Mouse (Mus musculus) kidney, adult 2 months (tissue): Measurements from ENCODE around the gene Krt14. TPM values are rescaled to one million over a fixed set of nuclear protein-coding genes. Genes with fewer than 3 reads are reported as not detected.
A peak's percentile ranks its signal among the peaks of the same experiment; 100 is the strongest.

Source experiments
- DNase-seq: peaks from one replicate; pipeline ENCODE4 v3.0.0; 2021
- H3K27ac ChIP-seq: fragments of 200-500 bp; 2 replicates; pipeline ENCODE4 v1.5.1; 2012; ENCODE audit warnings: low read depth, low read length, control low read depth, inconsistent platforms; ENCODE audit not compliant: insufficient read depth
- H3K27me3 ChIP-seq: fragments of 200-500 bp; replicated peaks from 2 replicates; pipeline ENCODE4 v1.6.1; 2012; ENCODE audit warnings: mild to moderate bottlenecking, moderate library complexity, low read length, inconsistent platforms; ENCODE audit not compliant: control insufficient read depth, insufficient read depth
- H3K36me3 ChIP-seq: fragments of 200-500 bp; 2 replicates; pipeline ENCODE4 v1.6.1; 2012; ENCODE audit warnings: mild to moderate bottlenecking, moderate library complexity, low read length, inconsistent platforms; ENCODE audit not compliant: control insufficient read depth, insufficient read depth
- H3K4me1 ChIP-seq: fragments of 200-500 bp; 2 replicates; pipeline ENCODE4 v1.6.1; 2011; ENCODE audit warnings: low read length; ENCODE audit not compliant: control insufficient read depth, insufficient read depth
- H3K4me3 ChIP-seq: fragments of 200-500 bp; 2 replicates; pipeline ENCODE4 v1.5.1; 2011; ENCODE audit warnings: mild to moderate bottlenecking, low read depth, low read length, control low read depth; ENCODE audit not compliant: insufficient read depth
- CTCF ChIP-seq: fragments of 200-500 bp; conservative IDR thresholded peaks from 2 replicates; pipeline ENCODE4 v1.5.1; 2011; ENCODE audit warnings: low read depth, mild to moderate bottlenecking, control low read depth, low read length, moderate library complexity, mixed read lengths; ENCODE audit not compliant: insufficient read depth, insufficient read length
- POLR2A ChIP-seq: fragments of 200-500 bp; IDR thresholded peaks from one replicate; pipeline ENCODE4 v1.6.1; 2011; ENCODE audit warnings: low read depth, low read length, control low read depth
- WGBS: fragments of 180-500 bp; shearing (Covaris S2); methylation state at CpG from one replicate; pipeline ENCODE4 v1.1.7; 2018; 5-methylcytosine and 5-hydroxymethylcytosine counted together
- polyA plus RNA-seq: library from polyadenylated mRNA; depleted of rRNA; stranded (reverse); fragments of >200 nt; gene quantifications from 2 replicates; pipeline ENCODE4 v1.2.3, GENCODE M21; 2012; rRNA removed

Krt14 gene
- polyA plus RNA-seq, 1 experiment, result 1.4 TPM

DNA sequence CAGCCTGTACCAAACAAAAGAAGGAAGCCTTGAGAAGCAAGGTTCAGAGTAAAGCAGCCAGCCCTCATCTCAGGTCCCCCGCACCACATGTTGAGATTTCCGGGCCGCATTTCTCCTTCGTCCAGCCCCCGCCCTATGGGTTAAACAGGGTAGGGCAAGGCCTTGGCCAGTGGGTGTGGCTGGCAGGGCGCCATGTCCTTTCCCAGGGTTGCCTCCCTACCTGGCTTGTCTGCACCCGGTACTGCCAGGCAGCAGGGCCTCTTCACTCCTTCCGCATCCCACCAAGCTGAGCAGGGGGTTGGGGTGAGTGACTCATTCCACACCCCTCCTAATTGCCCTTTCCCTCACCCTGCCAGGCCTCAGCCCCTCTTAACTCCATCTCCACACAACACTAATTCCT lies 39.3 kb downstream of the Krt14 start:
- DNase-seq, result no peak
- no peak overlapping the region for H3K4me3 ChIP-seq
- 65% methylated on average over 8 of the region's 8 CpGs for WGBS
- no peaks in the 10 kb centered on the region for H3K36me3 ChIP-seq
- no peak overlapping the region for H3K27ac ChIP-seq
- TF ChIP-seq POLR2A (no peak), CTCF (no peak)
- H3K4me1 ChIP-seq, result peaks cover 8% of the 10 kb centered on the region
- H3K27me3 ChIP-seq, result no peaks in the 10 kb centered on the region

DNA sequence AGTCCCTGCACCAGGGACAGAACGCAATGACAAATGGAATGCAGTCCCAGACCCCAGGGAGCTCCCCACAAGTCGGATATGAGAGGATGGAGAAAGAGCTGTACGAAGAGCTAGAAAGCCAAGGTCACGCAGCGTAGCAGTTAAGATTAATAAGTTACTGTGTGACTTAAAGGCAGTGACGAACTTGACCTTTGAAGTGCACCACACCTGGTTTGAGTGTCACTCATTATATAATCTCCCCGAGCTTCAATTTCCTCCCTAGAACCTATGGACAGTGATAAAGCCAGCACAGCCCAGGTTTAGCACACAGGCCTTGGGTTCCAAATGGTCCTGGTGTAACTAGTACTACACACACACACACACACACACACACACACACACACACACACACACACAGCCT lies 43.0 kb downstream of the Krt14 start:
- Histone ChIP-seq H3K36me3 (no peaks in the 10 kb centered on the region), H3K27ac (no peak overlapping the region), H3K4me3 (no peak overlapping the region), H3K27me3 (no peaks in the 10 kb centered on the region), H3K4me1 (peaks cover 8% of the 10 kb centered on the region)
- 15% methylated on average over 7 of the region's 7 CpGs for WGBS
- DNase-seq, result peak; percentile 54
- TF ChIP-seq POLR2A (no peak), CTCF (no peak)

DNA sequence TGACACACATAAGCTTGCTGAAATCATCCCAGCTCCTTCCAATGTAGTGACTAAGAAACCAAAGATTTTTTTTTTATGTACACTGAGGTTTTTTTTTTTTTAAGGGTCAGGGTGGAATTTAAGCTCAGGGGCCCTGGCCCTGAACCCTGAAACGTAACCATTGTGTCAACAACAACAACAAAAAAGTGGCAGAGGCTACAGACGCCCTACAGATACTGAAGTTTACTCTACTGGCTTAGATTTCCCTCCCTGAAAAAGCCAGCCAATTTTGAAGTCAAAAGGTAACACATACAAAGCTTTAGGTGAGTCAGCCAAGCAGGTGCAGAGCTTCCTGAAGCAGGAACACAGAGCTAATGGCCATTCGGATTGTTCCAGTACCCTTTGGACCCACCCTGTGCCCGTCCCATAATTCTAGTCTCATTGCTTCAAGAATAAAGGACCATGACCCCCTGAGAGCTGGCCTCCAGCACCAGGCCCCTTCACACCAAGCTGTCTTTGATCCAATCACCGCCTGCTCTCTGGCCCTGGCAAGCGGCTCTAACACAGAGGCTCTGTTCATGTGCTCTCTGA lies 49.4 kb downstream of the Krt14 start:
- Histone ChIP-seq H3K27me3 (no peaks in the 10 kb centered on the region), H3K27ac (no peak overlapping the region)
- WGBS, result 57% methylated on average over 6 of the region's 6 CpGs

DNA sequence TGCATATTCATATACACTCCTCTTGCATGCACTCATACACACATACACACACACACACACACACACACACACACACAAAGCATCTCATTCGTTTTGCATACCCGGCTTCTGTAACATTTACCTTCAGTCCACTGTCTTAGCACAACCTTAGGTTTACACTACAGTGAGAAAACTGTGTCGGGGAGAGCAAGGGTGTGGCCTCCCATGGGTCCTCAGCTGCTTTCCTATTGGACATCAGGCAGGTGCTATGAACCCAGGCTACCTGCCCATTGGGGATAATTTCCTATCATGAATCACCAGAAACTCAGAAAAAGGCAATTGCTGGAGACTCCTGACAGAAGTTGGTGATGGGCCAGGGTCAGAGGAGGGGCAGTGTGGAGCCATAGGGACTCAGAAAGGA lies 50.0 kb downstream of the Krt14 start:
- WGBS, result 80% methylated on average over 3 of the region's 3 CpGs

More for the DNA sequence above, 49.4 kb downstream of the Krt14 start:
- H3K4me3 ChIP-seq, result no peak overlapping the region
- TF ChIP-seq CTCF (no peak), POLR2A (no peak)
- H3K36me3 ChIP-seq, result no peaks in the 10 kb centered on the region
- no peak for DNase-seq
- no peaks in the 10 kb centered on the region for H3K4me1 ChIP-seq

DNA sequence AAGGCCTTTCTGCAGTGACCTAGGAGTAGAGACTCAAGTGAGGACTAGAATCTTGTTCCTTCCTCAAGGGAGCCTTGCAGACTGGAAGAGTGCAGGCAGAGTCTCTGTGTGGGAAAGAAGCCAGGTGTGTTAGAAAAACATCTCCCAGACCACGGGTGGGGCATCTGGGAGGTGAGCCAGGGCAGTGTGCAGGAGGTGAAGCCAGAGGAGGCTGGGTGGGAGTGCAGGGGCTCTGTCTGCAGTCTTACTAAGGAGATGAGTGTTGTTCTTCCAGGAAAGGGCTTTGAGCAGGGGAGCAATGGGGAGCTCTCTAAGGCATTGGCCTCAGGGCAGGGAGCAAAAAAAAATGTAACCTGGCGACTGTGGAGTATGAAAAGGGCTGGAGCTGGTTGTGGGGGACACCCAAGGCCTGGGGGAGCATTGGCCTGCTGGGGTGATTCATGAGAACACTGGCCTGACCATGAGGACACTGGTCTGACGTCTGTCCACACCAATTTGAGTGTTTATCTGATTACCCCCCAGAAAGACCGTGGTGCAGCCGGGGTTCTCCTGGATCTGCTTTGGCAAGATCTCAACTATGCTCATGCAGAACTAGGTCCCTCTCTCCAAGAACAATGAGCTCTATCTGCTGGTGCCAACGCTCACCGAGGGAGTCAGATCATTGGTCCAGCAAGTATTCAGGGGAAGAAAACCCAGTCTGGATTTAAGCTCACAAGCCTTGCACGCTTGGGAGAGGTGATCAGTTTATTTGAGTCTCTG lies 51.7 kb downstream of the Krt14 start:
- Histone ChIP-seq H3K27me3 (no peaks in the 10 kb centered on the region), H3K4me1 (no peaks in the 10 kb centered on the region), H3K27ac (no peak overlapping the region), H3K36me3 (no peaks in the 10 kb centered on the region), H3K4me3 (no peak overlapping the region)
- TF ChIP-seq POLR2A (no peak), CTCF (no peak)
- WGBS, result 54% methylated on average over 8 of the region's 8 CpGs
- DNase-seq, result no peak

More for the DNA sequence above, 50.0 kb downstream of the Krt14 start:
- no peaks in the 10 kb centered on the region for H3K27me3 ChIP-seq
- TF ChIP-seq CTCF (no peak), POLR2A (no peak)
- no peaks in the 10 kb centered on the region for H3K4me1 ChIP-seq
- H3K36me3 ChIP-seq, result no peaks in the 10 kb centered on the region
- DNase-seq, result no peak
- no peak overlapping the region for H3K27ac ChIP-seq
- no peak overlapping the region for H3K4me3 ChIP-seq

Other genes with a start within 250 kb of the Krt14 start
- not detected in 2 replicates for gene Krtap29-1, start 228.5 kb downstream of the Krt14 start, polyA plus RNA-seq
- not detected in 2 replicates for gene Krtap16-1, start 221.0 kb downstream of the Krt14 start, polyA plus RNA-seq
- gene Krtap17-1, start 213.6 kb downstream of the Krt14 start, polyA plus RNA-seq, result not detected in 2 replicates
- gene Krt33a, start 191.3 kb downstream of the Krt14 start, polyA plus RNA-seq, result not detected in 2 replicates
- gene Krt33b, start 177.7 kb downstream of the Krt14 start, polyA plus RNA-seq, result not detected in 2 replicates
- not detected in 2 replicates for gene Krt34, start 166.0 kb downstream of the Krt14 start, polyA plus RNA-seq
- gene Krt31, start 157.0 kb downstream of the Krt14 start, polyA plus RNA-seq, result not detected in 2 replicates
- not detected in 2 replicates for gene Krt32, start 119.3 kb downstream of the Krt14 start, polyA plus RNA-seq
- gene Krt35, start 111.3 kb downstream of the Krt14 start, polyA plus RNA-seq, result not detected in 2 replicates
- 0.11 TPM in 1 of 2 replicates, not detected in the other for gene Krt36, start 101.9 kb downstream of the Krt14 start, polyA plus RNA-seq
- not detected in 2 replicates for gene Krt13, start 86.0 kb downstream of the Krt14 start, polyA plus RNA-seq
- gene Krt15, start 71.6 kb downstream of the Krt14 start, polyA plus RNA-seq, result 3.1 and 3.9 TPM in 2 replicates
- 13.0 and 20.1 TPM in 2 replicates for gene Krt19, start 58.9 kb downstream of the Krt14 start, polyA plus RNA-seq
- not detected in 2 replicates for gene Krt9, start 14.3 kb downstream of the Krt14 start, polyA plus RNA-seq
- gene Krt16, start 41.4 kb upstream of the Krt14 start, polyA plus RNA-seq, result not detected in 2 replicates
- gene Krt17, start 53.5 kb upstream of the Krt14 start, polyA plus RNA-seq, result 0.08 TPM in 1 of 2 replicates, not detected in the other
- not detected in 2 replicates for gene Krt42, start 62.3 kb upstream of the Krt14 start, polyA plus RNA-seq
- 116 and 173 TPM in 2 replicates for gene Eif1, start 112.3 kb upstream of the Krt14 start, polyA plus RNA-seq
- not detected in 2 replicates for gene Gast, start 126.9 kb upstream of the Krt14 start, polyA plus RNA-seq
- 3.0 and 3.6 TPM in 2 replicates for gene Hap1, start 148.6 kb upstream of the Krt14 start, polyA plus RNA-seq
- 220 and 229 TPM in 2 replicates for gene Jup, start 190.2 kb upstream of the Krt14 start, polyA plus RNA-seq
- gene P3h4, start 207.3 kb upstream of the Krt14 start, polyA plus RNA-seq, result 11.9 and 13.9 TPM in 2 replicates
- 12.5 and 15.9 TPM in 2 replicates for gene Fkbp10, start 208.1 kb upstream of the Krt14 start, polyA plus RNA-seq
- 29.3 and 32.0 TPM in 2 replicates for gene Nt5c3b, start 234.3 kb upstream of the Krt14 start, polyA plus RNA-seq
- 0.13 and 0.34 TPM in 2 replicates for gene Klhl10, start 234.4 kb upstream of the Krt14 start, polyA plus RNA-seq